Mouse (Mus musculus) CD4-positive, CD25-positive, alpha-beta regulatory T cell, adult 2 months (primary cell): ENCODE data around the gene Zic2.
"Not testable (repeated sequence)": the region's sequence is repeated elsewhere in the genome, so short reads cannot be mapped to it uniquely, and the experiment has no call there.

ENCODE experiments used
- DNase-seq: peaks from one replicate; pipeline ENCODE4 v3.0.0-alpha.2; 2012; ENCODE audit warnings: low read depth, low spot score

The Zic2 gene

DNA sequence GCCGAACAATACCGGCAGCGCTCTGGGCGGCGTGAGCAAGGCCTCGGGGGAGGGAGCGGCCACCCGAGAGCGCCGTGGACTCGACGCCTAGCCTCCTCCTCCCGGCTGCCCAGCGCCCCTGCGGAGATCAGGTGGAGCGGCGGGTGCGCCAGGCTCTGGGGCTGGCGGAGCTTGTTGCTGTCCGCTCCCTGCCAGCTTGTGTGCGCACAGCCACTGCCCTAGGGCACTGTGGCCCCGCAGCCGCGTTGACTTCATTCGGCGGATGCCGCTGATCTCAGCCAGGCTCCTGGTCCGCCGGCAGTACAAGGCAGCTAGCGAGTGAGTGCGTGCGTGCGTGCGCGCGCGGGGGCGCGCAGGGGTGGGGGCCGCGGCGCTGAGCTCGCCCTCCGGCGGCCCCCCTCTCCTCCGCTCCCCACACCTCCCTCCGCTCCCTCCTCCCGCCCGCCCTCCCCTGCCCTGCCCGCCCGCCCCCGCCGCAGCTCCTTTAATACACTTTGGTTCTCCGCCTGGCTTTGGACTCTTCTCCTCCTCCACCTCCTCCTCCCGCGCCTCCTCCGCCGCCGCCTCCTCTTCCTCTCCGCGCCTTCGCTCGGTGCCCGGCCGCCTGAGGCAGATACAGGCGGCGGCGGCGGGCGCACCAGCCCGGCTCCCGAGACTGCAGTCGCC lies at the start of gene Zic2:
Gene Zic2, plus strand, starts transcription at position 545 of the 666 bp plus-strand sequence.
- peak; percentile 51 for DNase-seq

DNA sequence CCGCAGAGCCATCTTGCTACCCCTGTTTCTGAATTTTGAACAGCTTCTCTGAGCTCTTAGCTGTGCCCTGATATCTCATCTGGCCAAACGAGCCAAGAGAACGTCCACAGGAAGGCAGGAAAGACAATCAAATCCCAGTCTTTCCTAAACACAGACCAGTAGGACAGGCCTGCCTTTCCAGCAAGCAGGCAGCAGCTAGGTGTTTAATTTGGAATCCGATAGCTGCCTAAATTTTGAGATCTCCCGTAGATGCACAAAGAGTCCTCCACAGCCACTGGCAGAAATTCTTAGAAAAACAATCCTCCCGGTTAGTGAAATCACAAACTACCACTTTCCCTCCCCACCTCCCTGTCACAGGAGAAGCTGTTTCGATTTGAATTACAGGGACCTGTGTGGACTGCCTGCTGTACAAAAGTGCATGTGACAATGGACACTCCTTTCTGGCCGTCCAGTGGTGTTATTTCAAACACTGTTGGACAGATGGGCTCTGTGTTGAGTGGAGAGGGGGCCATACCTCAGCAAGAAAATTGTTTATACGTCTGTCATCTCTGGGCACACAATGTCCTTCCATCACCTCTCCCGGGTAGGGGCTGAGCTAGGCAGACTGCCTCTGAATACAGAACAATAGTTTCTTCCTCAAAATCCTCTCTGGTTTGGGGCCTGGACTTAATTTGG lies 48.6 kb upstream of the Zic2 start:
- DNase-seq: no peak

DNA sequence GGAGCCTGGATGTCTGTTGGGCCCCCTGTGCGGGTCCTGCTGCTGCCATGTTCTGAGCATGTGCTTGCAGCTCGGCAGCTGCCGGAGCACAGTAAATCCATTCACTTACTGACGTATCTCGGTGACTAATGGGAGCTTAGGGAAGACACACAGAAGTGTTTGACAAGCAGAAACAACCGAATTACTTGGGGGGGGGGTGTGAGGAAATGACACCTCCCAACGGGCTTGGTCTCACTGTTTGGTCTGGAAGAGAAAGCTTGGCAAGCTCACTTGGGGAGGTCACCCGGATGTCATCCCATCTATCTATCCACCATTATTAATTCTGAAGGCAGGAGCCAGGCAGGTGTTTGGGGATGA lies 48.1 kb upstream of the Zic2 start:
- no peak for DNase-seq

DNA sequence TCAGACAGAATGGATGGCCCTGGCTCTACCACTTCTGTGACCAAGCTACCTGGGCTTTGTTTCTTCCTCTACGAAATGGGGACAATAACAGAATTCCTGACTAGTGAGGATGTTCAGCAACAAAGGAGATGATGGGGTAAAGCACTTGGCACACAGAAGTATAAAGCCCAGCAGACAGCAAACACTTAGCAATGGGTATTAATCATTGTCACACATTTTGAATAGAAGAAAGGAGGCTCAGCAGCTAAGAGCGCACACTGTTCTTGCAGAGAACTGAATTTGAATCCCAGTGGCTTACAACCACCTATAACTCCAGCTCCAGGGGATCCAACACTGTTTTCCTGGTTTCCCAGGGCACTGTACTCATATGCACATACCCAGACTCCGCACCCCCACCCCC lies 47.6 kb upstream of the Zic2 start:
- no peak for DNase-seq

DNA sequence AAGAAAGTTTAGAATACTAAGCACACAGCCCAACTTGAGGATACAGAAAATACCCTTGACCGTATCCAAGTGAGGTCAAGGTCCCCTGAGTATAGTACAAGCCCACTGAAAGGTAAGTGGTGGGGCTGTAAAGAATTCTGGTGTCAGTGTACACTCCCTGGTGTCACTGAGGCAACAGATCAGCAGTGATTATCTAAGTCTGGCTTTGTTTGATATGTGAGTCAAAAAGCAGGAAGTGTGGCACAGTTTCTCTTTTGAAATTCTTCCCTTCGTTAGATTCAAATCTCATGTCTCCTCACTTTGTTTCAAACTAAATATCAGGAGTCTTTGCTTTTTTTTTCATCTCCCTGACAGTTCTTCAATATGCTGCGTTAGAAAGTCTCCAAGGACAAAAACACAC lies 42.7 kb upstream of the Zic2 start:
- no peak for DNase-seq

DNA sequence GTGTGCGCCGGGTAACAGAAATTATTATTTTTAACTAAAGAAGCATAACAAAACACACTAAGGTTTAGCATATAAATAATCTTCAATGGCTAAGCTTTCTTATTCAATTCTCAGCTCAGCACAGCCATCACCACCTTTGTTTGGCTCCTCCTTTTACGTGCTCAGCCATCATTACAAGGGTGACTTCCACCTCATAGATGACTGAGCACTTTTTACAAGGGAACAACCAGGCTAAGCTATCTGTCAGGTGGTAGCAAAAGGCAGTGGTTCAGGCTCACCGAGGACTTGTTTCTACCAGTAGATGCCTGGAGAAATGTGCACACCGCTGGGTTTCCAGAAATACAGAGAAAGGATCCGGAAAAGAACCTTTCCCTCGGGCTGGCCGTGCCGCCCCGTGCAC lies 41.2 kb upstream of the Zic2 start:
- no peak for DNase-seq

DNA sequence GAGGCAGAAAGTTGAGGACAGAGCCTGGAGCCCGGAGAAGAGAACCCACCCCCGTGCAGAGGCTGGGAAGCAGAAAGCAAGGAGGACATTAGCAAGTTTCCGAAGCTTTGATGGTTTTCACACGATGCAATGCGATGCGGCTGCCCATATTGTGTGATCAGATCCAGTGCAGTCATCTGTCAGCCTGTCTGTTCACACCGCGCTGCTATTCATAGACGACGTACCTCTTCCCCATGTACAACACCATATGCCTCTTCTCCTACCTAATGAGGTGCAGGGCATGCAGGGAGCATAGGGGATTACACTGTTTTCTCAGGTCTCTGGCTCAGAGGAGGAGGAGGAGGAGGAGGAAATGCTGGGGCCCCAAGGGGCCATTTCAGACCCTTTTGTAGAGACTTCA lies 38.4 kb upstream of the Zic2 start:
- no peak for DNase-seq

DNA sequence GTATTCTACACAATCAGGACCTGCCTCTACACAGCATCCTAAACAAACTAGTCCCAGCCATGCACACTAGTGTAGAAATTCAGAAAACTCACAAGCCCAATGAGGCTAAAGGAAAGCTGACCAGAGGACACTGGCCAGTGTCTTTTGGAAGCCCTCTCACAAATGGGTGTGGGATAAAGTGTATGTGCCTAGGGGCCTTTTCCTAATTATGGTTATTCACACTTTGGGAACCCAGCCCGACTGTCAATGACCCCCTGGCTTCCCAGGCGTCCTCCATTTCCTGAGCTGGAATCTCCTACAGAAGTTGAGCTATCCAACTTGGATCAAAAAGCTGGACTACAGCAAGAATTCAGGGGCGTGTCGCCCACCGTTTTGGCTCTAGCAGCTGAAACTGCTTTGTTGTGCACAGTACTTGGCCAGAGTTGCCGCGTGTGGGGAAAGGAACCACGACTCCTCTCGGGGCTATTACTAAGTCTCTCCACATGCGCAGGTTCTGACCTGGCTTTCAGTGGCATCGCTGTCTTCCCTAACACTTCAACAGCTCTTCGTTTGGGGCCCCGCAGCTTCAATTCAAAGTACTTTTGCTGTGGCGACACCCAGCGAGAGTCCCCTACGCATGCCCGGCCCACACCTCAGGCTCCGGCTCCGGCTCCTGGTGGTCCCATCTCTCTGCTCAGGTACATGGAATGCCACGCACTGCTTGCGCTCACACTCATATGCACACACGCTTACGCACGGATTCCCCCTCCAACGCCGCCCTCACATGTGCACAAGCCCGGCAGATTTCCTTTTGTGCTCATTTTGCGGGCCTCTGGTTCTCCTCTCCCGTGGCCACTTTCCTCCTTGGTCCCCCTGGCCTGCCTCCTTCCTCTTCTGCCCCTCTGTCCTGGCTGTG lies 25.4 kb upstream of the Zic2 start:
- no peak for DNase-seq

DNA sequence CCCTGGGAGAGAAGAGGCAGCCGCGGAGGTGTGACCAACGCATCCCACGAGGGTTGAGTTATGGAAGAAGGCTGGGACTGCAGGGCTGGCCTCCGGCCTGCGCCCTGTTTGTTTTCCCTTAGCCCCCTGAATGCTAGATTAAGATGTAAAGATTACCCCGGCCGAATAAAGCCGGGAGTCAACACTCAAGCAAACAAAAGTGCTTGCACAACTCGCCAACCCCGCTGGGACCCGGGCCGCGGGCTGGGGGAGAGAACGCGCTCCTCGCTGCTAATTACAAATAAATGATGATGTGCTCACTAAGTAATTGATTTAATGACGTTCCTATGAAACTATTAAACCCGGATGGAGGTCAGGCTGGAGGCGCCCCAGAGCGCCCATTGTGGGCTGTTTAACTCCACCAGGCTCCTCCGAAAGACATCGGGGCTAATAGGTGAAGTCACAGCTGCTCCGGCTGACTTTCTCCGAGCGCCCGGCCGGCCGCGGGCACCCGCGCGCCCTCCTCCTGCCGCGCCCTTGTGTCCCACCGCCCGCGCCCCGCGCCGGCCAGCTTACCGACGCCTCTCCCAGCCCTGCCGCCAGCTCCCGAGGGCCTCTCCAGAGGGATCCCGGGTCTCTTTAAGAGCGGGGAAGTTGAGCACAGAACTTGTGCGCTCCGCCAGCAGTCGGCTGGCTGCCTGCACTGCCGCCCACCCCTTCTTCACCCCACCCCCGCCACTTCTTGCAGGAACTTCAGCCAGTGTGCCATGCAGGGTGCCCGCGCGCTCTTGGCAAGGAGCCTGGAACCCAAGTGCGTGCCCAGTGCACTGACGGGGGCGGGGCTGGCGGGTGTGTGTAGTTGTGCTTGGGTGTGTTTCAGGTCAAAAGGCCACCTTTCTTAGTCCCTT lies 24.5 kb upstream of the Zic2 start, which contains the start of gene Gm5089:
Gene Gm5089, minus strand, starts transcription at position 620 of the 887 bp plus-strand sequence.
- no peak for DNase-seq

DNA sequence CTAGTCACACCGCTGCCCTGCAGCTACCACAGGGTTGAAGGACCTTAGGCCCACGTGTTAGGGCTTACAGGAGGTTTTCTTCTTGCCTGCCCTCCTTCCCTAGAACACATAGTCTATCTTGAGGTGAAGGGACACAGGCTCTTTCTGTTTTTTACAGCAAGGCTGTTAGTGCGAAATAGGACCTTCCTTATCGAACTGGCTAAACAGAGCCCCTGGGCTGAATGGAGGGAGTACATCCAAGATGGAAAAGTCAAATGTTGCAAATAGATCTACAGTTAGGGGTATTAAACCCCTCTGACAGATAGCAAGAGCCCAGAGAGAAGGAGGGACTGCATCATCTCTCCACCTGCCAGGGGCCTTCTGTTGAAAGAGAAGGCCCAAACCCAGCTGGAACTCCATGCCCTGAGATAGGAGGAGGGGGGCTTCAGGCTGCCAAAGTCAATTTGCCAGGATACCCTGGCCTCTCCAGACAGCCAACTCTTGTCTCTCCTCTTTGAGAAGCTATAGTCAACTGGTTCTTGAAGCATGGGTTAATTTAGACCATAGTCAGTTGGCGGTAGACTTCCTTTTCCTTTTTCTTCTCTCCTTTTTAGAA lies 23.6 kb upstream of the Zic2 start:
- no peak for DNase-seq

DNA sequence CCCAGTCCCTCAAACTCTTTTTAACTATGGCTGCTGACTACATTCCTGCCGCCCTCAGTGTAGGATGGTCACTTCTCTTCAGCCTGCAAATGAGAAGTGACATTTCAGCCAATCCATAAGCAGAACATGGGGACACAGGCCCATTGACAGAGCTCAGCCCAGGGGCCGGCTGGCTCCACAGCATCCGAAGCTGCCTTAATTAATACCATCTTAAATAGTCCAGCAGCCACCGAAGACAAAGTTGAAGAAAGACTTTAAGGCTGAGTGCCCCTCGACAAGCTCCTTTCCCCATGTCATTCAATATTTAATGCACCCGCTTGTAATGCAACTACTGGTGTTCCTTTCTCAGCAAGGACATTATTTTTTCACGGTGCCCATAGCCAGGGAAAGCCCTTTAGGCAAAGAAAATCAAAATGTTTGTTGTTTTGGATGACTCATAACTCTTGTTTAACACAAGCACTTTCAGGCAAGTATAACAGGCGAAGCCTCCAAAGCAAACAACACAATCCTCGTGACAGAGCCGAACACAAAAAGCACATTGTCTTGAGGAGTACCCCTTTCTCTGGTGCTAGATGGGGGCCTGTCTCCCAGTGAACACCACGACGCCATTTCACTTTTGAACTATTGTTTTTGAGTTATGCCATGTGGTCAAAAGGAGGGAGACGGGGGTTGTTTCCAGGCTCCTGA lies 22.4 kb upstream of the Zic2 start:
- no peak for DNase-seq

DNA sequence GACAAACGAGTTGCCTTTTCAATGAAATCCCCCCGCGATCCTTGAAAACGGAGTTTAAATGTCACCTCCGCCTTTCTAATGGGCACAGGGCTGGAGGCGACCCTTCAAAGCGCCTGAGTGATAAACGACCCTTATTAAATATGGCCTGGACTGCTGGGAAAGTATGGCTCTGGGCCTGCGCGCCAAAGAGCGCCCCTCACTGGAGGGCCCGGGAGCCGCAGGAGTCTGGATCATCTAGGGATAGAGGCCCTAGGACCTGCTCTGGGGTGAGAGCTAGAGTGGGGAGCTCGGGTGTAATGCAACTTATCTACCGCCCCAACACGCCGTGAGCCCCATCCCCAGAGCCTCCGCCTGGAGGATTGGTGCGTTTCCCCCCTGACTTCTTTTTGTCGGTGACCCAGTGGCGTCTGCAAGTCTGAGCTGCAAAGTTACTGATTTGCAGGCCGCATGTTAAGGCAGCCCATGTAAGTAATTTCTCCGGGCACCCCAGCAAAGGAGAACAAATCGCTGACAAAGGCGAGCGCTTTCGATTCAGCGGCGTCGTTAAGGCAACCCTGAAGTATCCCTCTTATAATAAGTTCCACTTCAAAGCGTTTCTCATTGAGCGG lies 21.7 kb upstream of the Zic2 start:
- DNase-seq: no peak

DNA sequence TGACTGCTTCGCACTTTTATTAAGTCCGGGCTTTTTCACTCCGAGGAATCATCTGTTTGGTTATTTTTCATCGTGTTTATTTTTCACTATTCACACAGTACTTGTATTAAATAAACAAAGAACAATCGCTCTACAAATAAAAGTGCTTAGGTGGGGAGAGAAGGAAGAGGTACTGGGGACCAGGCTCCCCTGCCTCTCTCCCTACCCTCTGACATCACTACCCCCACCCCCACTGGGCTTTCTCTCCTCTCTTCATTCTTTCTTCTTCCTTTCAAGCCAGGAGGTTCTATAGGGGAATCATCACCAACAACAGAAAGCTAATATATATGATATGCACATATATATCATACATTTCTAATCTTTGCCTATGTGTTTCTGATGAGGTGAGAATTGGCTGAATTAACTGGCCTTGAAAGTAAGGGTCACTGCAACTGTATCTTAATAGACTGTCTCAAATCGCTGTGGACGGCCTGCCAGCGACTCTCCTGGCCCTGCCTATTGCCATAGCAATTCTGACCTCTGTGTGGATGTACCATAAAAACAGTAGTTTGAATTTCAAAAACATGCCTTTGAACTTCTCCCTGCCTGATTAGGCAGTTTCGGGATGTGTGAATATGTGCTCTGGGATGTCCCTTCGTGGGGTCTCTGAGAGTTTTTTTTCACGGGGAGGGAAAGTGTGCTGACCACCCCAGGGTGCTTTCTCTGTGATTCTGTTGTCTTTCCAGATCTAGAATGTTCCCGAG lies 21.1 kb upstream of the Zic2 start:
- no peak for DNase-seq

DNA sequence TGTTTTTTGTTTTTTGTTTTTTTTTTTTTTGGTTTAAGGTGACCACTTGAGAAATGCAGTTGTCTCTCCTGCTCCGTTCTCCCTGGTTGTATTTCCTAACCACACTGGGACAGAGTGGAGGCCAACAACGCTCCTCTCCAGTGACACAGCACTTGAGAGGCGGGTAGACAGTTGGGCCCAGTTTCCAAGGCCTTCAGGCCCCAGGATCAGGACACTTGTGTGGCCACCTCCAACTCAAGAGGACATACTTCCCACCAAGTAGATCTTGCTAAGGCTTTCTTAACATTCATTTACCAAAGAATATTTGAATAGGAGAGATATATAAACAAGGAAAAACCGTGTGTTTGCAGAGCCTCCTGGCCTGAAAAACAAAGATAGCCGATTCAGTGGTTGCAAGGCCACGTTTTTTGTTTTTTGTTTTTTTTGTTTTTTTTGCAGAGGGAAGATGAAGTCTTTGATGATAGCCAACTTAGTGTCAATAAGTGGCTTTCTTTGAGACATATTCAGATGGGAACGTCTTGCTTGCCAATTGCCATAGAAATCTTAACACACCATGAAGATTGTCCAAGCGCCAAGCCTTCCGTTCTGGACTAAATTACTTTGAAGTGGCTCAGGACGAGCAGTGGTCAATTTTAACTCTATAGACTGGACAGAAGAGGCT lies 20.2 kb upstream of the Zic2 start:
- no peak for DNase-seq

DNA sequence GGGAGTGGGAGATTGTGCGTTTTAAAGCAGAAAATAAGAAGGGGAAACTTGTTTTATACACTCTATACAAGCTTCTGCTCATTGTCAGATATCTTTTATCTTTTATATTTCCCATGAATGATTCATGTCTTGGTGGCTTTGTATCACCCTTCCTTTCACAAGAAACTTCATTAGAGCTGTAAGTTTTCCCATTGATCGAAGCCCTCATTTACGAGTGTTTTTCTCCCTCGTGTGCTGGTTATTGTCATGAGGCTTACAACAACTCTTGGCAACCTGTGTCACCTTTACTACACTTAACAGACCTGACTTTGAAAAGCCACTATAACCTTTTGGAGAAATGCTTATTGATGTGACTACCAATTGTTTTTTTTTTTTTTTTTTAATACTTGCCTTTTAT lies 19.7 kb upstream of the Zic2 start:
- no peak for DNase-seq

DNA sequence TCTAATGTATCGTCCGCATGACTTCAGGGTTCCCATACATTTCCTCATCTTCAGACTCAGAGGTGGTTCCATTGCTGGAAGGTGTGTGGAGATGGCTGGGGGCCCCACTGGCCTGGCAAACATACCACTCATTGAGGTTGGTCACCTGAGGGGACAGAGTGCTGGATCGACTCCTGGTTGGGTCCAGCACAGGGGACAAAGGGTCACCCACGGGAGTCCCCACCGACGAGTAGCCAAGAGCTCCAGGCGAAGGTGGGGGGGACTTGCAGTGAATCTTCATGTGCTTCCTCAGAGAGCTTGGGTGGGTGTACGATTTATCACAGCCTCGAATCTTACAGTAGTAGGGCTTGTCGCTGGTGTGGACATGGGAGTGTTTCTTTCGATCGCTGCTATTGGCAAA lies 15.9 kb upstream of the Zic2 start:
- DNase-seq: not testable (repeated sequence)

DNA sequence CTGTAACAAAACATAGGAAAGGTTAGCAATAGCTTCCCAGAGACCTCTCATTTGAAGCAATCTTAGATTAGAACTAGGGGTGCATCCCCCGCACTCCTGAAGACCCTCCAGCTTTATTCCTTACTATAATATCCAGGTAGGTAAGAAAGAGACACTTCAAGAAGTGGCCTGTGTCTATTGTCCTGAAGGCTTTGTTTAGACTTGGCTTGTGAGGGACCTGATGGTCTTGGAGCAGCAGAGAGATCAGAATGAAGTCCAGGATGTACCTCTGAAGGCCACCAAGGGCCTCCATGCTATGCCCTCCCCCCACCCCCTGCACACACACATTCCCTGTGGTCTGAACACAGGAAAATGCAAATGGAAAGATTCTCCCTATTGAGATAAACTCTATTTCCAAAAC lies 15.5 kb upstream of the Zic2 start:
- no peak for DNase-seq

DNA sequence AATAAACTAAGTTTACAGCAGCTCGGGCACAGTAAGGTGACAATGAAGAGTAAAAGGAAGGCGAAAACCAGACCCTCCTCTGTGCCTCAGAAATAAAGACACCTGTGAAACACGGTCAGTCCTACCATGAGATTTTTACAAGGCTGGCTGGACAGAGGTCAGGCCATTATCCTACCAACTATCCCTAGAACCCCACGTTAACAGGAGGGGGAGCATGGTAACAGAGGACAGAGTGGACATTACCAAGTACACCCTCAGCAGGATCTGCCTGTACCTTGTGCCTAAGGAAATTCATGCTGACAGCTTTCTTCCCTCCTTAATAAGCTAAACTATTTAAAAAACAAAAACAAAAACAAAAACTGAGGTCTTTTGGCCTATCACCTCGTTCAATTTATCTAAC lies 15.0 kb upstream of the Zic2 start:
- no peak for DNase-seq

DNA sequence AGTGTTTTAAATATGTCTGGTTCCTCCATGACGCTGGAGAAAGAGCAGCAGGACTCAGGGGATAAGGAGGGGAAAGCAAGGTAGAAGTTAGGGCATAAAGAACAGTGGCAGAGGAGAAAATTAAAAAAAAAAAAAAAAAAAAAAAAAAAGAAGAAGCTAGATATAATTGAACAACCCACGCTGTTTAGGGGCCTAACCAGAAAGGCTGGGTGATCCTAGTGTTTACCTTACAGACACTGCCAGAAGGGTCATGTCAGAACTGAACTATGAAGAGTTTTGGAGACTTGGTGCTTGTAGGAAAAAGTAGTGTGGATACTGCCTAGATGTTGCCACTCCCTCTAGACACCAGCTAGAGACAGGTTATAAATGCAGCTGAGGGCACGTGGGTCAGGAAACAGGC lies 13.7 kb upstream of the Zic2 start:
- no peak for DNase-seq
